Mouse (Mus musculus) myocyte (in vitro differentiated cells): Measurements from ENCODE around the gene Rassf1. TPM values are rescaled to one million over a fixed set of nuclear protein-coding genes. Genes with fewer than 3 reads are reported as not detected.

ENCODE experiments used
- H3K27me3 ChIP-seq: one replicate; pipeline ENCODE4 v1.6.1; 2011; ENCODE audit not compliant: control insufficient read depth, insufficient read depth, insufficient read length
- H3K36me3 ChIP-seq: one replicate; pipeline ENCODE4 v1.6.1; 2011; ENCODE audit not compliant: control insufficient read depth, insufficient read depth
- H3K4me2 ChIP-seq: one replicate; pipeline ENCODE4 v1.6.1; 2011; ENCODE audit warnings: low read depth, control low read depth
- H3K4me3 ChIP-seq: one replicate; pipeline ENCODE4 v1.5.1; 2011; ENCODE audit warnings: mild to moderate bottlenecking, control low read depth, moderate library complexity
- H3K79me2 ChIP-seq: one replicate; pipeline ENCODE4 v1.6.1; 2011; ENCODE audit not compliant: control insufficient read depth, insufficient read depth
- H3ac ChIP-seq: one replicate; pipeline ENCODE4 v1.6.1; 2011; ENCODE audit not compliant: control insufficient read depth, insufficient read length
- CEBPB ChIP-seq: IDR thresholded peaks from 2 replicates; pipeline ENCODE4 v1.6.1; 2011; ENCODE audit warnings: mild to moderate bottlenecking, moderate library complexity; ENCODE audit not compliant: poor library complexity, insufficient read depth, severe bottlenecking
- E2F4 ChIP-seq: IDR thresholded peaks from one replicate; pipeline ENCODE4 v1.6.1; 2011; ENCODE audit warnings: mild to moderate bottlenecking, control low read depth, moderate library complexity; ENCODE audit not compliant: insufficient read depth
- MAX ChIP-seq: IDR thresholded peaks from one replicate; pipeline ENCODE4 v1.6.1; 2011; ENCODE audit warnings: low read depth, mild to moderate bottlenecking, control low read depth
- MYOD1 ChIP-seq, 3 experiments: IDR thresholded peaks; one replicate each; pipeline ENCODE4 v1.6.1; 2011; ENCODE audit warnings: control low read depth in 2 of 3, low read depth in 2 of 3, mild to moderate bottlenecking in 2 of 3, moderate library complexity in 1 of 3; ENCODE audit not compliant: insufficient read length in 2 of 3, control insufficient read depth in 1 of 3
- MYOG ChIP-seq, 3 experiments: IDR thresholded peaks; one replicate each; pipeline ENCODE4 v1.6.1; 2011; ENCODE audit warnings: control low read depth in 2 of 3, low read depth in 2 of 3, mild to moderate bottlenecking in 2 of 3; ENCODE audit not compliant: insufficient read length in 2 of 3, control insufficient read depth in 1 of 3, insufficient read depth in 1 of 3
- POLR2A ChIP-seq: IDR thresholded peaks from one replicate; pipeline ENCODE4 v1.6.1; 2011; ENCODE audit warnings: low read depth, mild to moderate bottlenecking, control low read depth, moderate library complexity; ENCODE audit not compliant: insufficient read length
- POLR2AphosphoS2 ChIP-seq: IDR thresholded peaks from one replicate; pipeline ENCODE4 v1.6.1; 2011; ENCODE audit warnings: low read depth, control low read depth; ENCODE audit not compliant: insufficient read length
- REST ChIP-seq: IDR thresholded peaks from one replicate; pipeline ENCODE4 v1.6.1; 2011; ENCODE audit warnings: mild to moderate bottlenecking, control low read depth, moderate library complexity; ENCODE audit not compliant: insufficient read depth, insufficient read length
- SRF ChIP-seq: IDR thresholded peaks from one replicate; pipeline ENCODE4 v1.6.1; 2011; ENCODE audit warnings: low read depth; ENCODE audit not compliant: control insufficient read depth, insufficient read length
- TCF12 ChIP-seq: IDR thresholded peaks from one replicate; pipeline ENCODE4 v1.6.1; 2011; ENCODE audit warnings: mild to moderate bottlenecking, control low read depth; ENCODE audit not compliant: poor library complexity, insufficient read depth, severe bottlenecking
- TCF3 ChIP-seq: IDR thresholded peaks from one replicate; pipeline ENCODE4 v1.6.1; 2011; ENCODE audit warnings: low read depth, control low read depth; ENCODE audit not compliant: insufficient read length
- USF1 ChIP-seq: IDR thresholded peaks from one replicate; pipeline ENCODE4 v1.6.1; 2011; ENCODE audit warnings: low read depth, mild to moderate bottlenecking, control low read depth, moderate library complexity
- polyA plus RNA-seq: library from polyadenylated mRNA; unstranded; fragments of >200 nt; fragmentation: generic; extraction: Trizol; gene quantifications from one replicate; pipeline ENCODE4 v1.2.1, GENCODE M21; 2012; ENCODE audit warnings: missing spikeins

Gene Rassf1
- polyA plus RNA-seq, 1 experiment = 59.3 TPM

GRCm38 (mm10) chr9:107579023-107579900, 27.9 kb downstream of the Rassf1 start:
- TF ChIP-seq USF1 (no peak), MAX (no peak), TCF12 (no peak), POLR2AphosphoS2 (no peak), MYOD1 (IDR thresholded peaks at IDR 0.05; ENCODE audit: control insufficient read depth in 1 of 3, insufficient read length in 2 of 3, low read depth in 2 of 3) (no peak), POLR2A (no peak), E2F4 (no peak), SRF (no peak), TCF3 (no peak), CEBPB (no peak), MYOG (IDR thresholded peaks at IDR 0.05; ENCODE audit: control insufficient read depth in 1 of 3, insufficient read depth in 1 of 3, insufficient read length in 2 of 3, low read depth in 2 of 3) (no peak), REST (no peak)

GRCm38 (mm10) chr9:107580501-107581317, 29.4 kb downstream of the Rassf1 start, which contains the start of gene Hyal3:
Gene Hyal3 (plus strand): TSS chr9:107580818.
- no peaks in the 10 kb centered on the region for H3K27me3 ChIP-seq
- H3K79me2 ChIP-seq = peaks cover 5% of the 10 kb centered on the region
- no peaks in the 10 kb centered on the region for H3K36me3 ChIP-seq
- no peak for TF ChIP-seq CEBPB
- TF ChIP-seq USF1 = no peak
- TF ChIP-seq POLR2AphosphoS2 = peak; percentile 92
- TF ChIP-seq REST = no peak
- TF ChIP-seq MYOG (IDR thresholded peaks at IDR 0.05; ENCODE audit: control insufficient read depth in 1 of 3, insufficient read depth in 1 of 3, insufficient read length in 2 of 3, low read depth in 2 of 3) = no peak
- TF ChIP-seq TCF12 = no peak
- TF ChIP-seq MAX = no peak
- TF ChIP-seq TCF3 = no peak
- TF ChIP-seq SRF = peak; percentile 25
- TF ChIP-seq E2F4 = no peak
- peak; percentile 81 for TF ChIP-seq POLR2A
- TF ChIP-seq MYOD1 (IDR thresholded peaks at IDR 0.05; ENCODE audit: control insufficient read depth in 1 of 3, insufficient read length in 2 of 3, low read depth in 2 of 3) = no peak
- peak within 1 kb of the TSS; percentile 79 for H3K4me3 ChIP-seq
- peak within 1 kb of the TSS; percentile 90 for H3K4me2 ChIP-seq
- H3ac ChIP-seq = peak within 1 kb of the TSS; percentile 31

More at GRCm38 (mm10) chr9:107579023-107579900, 27.9 kb downstream of the Rassf1 start:
- Histone ChIP-seq H3K4me2 (peak overlapping the region; percentile 90), H3ac (no peak overlapping the region), H3K27me3 (no peaks in the 10 kb centered on the region), H3K4me3 (no peak overlapping the region), H3K36me3 (no peaks in the 10 kb centered on the region), H3K79me2 (peaks cover 5% of the 10 kb centered on the region)

GRCm38 (mm10) chr9:107581584-107581983, 30.2 kb downstream of the Rassf1 start:
- H3K4me3 ChIP-seq = peak overlapping the region; percentile 79
- H3K36me3 ChIP-seq = no peaks in the 10 kb centered on the region
- TF ChIP-seq MYOG (IDR thresholded peaks at IDR 0.05; ENCODE audit: control insufficient read depth in 1 of 3, insufficient read depth in 1 of 3, insufficient read length in 2 of 3, low read depth in 2 of 3) (no peak), SRF (no peak), POLR2A (no peak), MAX (no peak), POLR2AphosphoS2 (no peak), MYOD1 (IDR thresholded peaks at IDR 0.05; ENCODE audit: control insufficient read depth in 1 of 3, insufficient read length in 2 of 3, low read depth in 2 of 3) (no peak), CEBPB (no peak), TCF3 (no peak), TCF12 (no peak), E2F4 (no peak), REST (no peak), USF1 (no peak)
- no peaks in the 10 kb centered on the region for H3K27me3 ChIP-seq
- H3ac ChIP-seq = no peak overlapping the region
- peak overlapping the region; percentile 90 for H3K4me2 ChIP-seq
- peaks cover 5% of the 10 kb centered on the region for H3K79me2 ChIP-seq

- Histone ChIP-seq H3K4me2 (no peak overlapping the region), H3ac (no peak overlapping the region), H3K4me3 (no peak overlapping the region), H3K27me3 (no peaks in the 10 kb centered on the region), H3K79me2 (peaks cover 5% of the 10 kb centered on the region), H3K36me3 (no peaks in the 10 kb centered on the region)
- no peak for TF ChIP-seq POLR2A
- no peak for TF ChIP-seq TCF12
- no peak for TF ChIP-seq MAX
- TF ChIP-seq MYOD1 (IDR thresholded peaks at IDR 0.05; ENCODE audit: control insufficient read depth in 1 of 3, insufficient read length in 2 of 3, low read depth in 2 of 3) = no peak
- TF ChIP-seq MYOG (IDR thresholded peaks at IDR 0.05; ENCODE audit: control insufficient read depth in 1 of 3, insufficient read depth in 1 of 3, insufficient read length in 2 of 3, low read depth in 2 of 3) = no peak
- no peak for TF ChIP-seq E2F4
- no peak for TF ChIP-seq SRF
- TF ChIP-seq POLR2AphosphoS2 = no peak
Observed at GRCm38 (mm10) chr9:107582509-107583062, 31.2 kb downstream of the Rassf1 start.
